Mouse (Mus musculus): Measurements from ENCODE around the gene AC129217.1. TPM values are rescaled to one million over a fixed set of nuclear protein-coding genes. Genes with fewer than 3 reads are reported as not detected.
A peak's percentile ranks its signal among the peaks of the same experiment; 100 is the strongest.
"Not testable (repeated sequence)": the region's sequence is repeated elsewhere in the genome, so short reads cannot be mapped to it uniquely, and the experiment has no call there.

AC129217.1 gene
- polyA plus RNA-seq, 1 experiment from 2014 or later = 3.3 TPM

DNA sequence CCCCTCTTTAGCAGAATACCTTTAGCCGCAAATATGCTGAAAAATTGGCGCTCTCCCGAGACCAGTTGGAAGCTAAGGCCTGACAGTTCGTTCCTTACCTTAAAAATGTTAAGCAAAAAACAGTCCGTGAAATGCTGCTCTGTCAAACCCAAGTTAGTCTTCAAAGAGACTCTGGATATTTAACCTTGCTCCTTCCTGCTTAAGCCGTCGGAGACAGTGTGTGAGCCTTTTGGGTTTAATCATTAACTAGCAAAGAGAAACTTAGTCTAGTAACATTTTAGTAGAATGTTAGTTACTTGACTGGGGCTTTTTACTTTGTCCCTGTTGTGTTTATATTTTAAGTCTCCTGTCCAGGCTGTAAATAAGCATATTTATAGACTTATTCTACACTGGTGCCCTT is 8.4 kb upstream of the AC129217.1 start:
- in situ Hi-C loops (cut with MboI; ENCODE audit: low pct_unique_long_range_greater_than_20kb) = no loop called here

DNA sequence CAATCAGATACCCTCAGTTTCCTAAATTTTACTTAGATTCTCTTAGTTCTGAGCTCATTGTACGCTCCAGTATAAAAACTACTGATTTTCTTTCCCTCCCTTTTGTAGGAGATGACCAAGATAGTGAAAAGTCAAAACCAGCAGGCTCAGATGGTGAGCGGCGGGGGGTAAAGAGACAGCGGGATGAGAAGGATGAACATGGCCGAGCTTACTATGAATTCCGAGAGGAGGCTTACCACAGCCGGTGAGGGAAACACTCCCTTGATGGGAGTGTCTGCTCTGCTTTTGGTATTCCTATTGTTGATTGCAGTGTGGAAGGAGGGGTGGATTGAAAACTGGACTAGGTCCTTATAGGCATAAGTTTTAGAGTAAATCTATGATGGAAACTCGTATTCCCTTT is 6.9 kb upstream of the AC129217.1 start:
- no peak for ATAC-seq
- POLR2A ChIA-PET = interaction anchor here (0.6 kb wide), 1 partner anchor 10 kb away, joined by 9 read pairs; no protein-coding TSS in a partner anchor
- H3K27me3 ChIP-seq = no peaks in the 10 kb centered on the region
- CTCF ChIA-PET = no interaction called here
- no peak for DNase-seq (ENCODE audit: low read depth, low spot score)
- in situ Hi-C loops (cut with MboI; ENCODE audit: low pct_unique_long_range_greater_than_20kb) = no loop called here
- TF ChIP-seq CTCF (IDR thresholded peaks at IDR 0.05) = no peak

More for the DNA sequence above, 8.4 kb upstream of the AC129217.1 start:
- ChIA-PET POLR2A (interaction anchor here (0.6 to 1.6 kb wide), 3 partner anchors 63 to 1616 kb away, joined by 3 to 12 read pairs (median 3); no protein-coding TSS in a partner anchor), CTCF (no interaction called here)
- DNase-seq (ENCODE audit: low read depth, low spot score) = no peak
- ATAC-seq = no peak
- H3K27me3 ChIP-seq = no peaks in the 10 kb centered on the region
- TF ChIP-seq CTCF (IDR thresholded peaks at IDR 0.05) = no peak

DNA sequence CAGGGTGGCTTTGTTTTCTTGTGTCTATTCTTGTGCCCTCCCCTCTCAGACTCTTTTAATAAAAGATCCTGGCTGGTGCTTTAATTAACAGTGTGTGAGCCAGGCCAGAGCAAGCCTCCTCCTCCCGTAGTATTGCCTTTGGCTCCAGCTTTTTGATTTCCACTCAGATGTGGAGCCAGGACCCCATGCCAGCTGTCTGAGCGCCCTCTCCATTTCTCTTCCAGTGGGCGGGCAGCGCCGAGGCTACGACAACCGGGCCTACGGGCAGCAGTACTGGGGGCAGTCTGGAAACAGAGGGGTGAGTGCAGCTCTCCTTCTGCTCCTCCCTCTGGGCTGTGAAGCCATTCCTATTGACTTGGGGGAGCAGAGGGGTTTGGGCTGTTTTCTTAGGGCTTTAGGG is 1.1 kb downstream of the AC129217.1 start:
- POLR2A ChIA-PET = interaction anchor here (0.8 kb wide), 1 partner anchor 49 kb away, joined by 3 read pairs; no protein-coding TSS in a partner anchor
- no peak for ATAC-seq
- CTCF ChIA-PET = interaction anchor here (1.2 to 1.5 kb wide), 2 partner anchors 15 to 28 kb away, joined by 3 to 4 read pairs; no protein-coding TSS in a partner anchor
- TF ChIP-seq CTCF (IDR thresholded peaks at IDR 0.05) = no peak
- in situ Hi-C loops (cut with MboI; ENCODE audit: low pct_unique_long_range_greater_than_20kb) = loop anchor here (25.0 kb wide), 1 partner anchor 1057 kb away; the partner anchor contains the start of gene Incenp
- H3K27me3 ChIP-seq = no peaks in the 10 kb centered on the region
- DNase-seq (ENCODE audit: low read depth, low spot score) = no peak

DNA sequence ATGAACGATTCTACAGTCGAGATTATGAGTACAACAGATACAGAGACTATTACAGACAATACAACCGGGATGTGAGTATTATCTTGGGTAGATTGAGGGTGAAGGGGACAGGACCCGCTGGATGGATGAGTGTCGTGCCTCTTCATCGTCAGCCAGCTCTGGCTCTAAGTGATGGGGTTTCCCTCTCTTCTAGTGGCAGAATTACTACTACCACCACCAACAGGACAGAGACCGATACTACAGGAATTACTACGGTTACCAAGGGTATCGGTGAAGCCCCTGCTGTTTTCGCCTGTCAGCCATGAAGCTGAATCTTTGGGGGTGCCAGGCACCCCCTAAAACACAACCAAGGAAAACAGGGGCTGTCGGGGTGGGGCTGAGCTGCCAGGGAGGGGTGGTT is 1.7 kb downstream of the AC129217.1 start:
- ChIA-PET CTCF (interaction anchor here (1.2 to 1.5 kb wide), 2 partner anchors 15 to 28 kb away, joined by 3 to 4 read pairs; no protein-coding TSS in a partner anchor), POLR2A (interaction anchor here (0.8 kb wide), 1 partner anchor 48 kb away, joined by 3 read pairs; no protein-coding TSS in a partner anchor)
- in situ Hi-C loops (cut with MboI; ENCODE audit: low pct_unique_long_range_greater_than_20kb) = loop anchor here (25.0 kb wide), 1 partner anchor 1056 kb away; the partner anchor contains the start of gene Incenp
- DNase-seq (ENCODE audit: low read depth, low spot score) (no peak), ATAC-seq (no peak)
- TF ChIP-seq CTCF (IDR thresholded peaks at IDR 0.05) = peak; percentile 23
- H3K27me3 ChIP-seq = no peaks in the 10 kb centered on the region

DNA sequence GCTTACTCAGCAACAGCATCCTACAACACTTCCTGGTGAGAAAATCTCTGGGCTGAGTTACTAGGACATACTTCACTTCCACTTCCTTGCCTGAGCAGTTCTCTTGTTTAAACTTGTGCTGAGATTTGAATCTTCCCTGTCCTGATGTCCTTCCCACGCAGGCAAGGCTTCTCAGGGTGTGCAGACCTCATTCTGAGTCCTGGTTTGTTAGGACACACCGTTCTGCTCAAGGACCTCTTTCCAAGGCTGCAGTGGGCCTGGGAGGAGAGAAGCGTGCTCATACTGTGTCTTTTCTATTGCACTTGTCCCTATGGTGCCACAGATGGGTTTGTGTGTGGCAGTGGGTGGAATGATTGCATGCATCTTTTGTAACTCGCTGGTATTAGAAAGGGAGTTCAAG is 3.4 kb downstream of the AC129217.1 start:
- CTCF ChIA-PET = no interaction called here
- TF ChIP-seq CTCF (IDR thresholded peaks at IDR 0.05) = no peak
- no peak for ATAC-seq
- no peaks in the 10 kb centered on the region for H3K27me3 ChIP-seq
- in situ Hi-C loops (cut with MboI; ENCODE audit: low pct_unique_long_range_greater_than_20kb) = loop anchor here (25.0 kb wide), 1 partner anchor 1054 kb away; the partner anchor contains the start of gene Incenp
- POLR2A ChIA-PET = interaction anchor here (0.6 kb wide), 1 partner anchor 109 kb away, joined by 3 read pairs; no protein-coding TSS in a partner anchor
- no peak for DNase-seq (ENCODE audit: low read depth, low spot score)

DNA sequence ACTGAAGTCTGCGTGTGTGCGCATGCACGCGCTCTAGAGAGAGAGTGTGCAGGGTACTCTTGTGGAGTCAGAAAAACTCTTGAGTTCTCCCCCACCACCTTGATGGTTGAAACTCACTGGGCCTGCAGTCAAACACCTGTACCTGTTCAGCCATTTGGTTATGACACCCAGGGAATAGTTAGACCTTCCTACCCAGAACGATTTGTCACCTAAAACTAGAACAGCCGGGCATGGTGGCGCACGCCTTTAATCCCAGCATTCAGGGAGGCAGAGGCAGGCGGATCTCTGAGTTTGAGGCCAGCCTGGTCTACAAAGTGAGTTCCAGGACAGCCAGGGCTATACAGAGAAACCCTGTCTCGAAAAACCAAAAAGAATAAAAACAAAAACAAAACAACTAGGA is 6.8 kb downstream of the AC129217.1 start:
- ChIA-PET CTCF (interaction anchor here (1.5 kb wide), 1 partner anchor 9 kb away, joined by 4 read pairs; no protein-coding TSS in a partner anchor), POLR2A (interaction anchor here (1.3 kb wide), 1 partner anchor 16 kb away, joined by 3 read pairs; the partner anchor contains the start of gene Hnrnpul2)
- ATAC-seq; H3K27me3 ChIP-seq; DNase-seq (ENCODE audit: low read depth, low spot score): not testable (repeated sequence)
- in situ Hi-C loops (cut with MboI; ENCODE audit: low pct_unique_long_range_greater_than_20kb) = loop anchor here (25.0 kb wide), 1 partner anchor 1051 kb away; the partner anchor contains the start of gene Incenp

DNA sequence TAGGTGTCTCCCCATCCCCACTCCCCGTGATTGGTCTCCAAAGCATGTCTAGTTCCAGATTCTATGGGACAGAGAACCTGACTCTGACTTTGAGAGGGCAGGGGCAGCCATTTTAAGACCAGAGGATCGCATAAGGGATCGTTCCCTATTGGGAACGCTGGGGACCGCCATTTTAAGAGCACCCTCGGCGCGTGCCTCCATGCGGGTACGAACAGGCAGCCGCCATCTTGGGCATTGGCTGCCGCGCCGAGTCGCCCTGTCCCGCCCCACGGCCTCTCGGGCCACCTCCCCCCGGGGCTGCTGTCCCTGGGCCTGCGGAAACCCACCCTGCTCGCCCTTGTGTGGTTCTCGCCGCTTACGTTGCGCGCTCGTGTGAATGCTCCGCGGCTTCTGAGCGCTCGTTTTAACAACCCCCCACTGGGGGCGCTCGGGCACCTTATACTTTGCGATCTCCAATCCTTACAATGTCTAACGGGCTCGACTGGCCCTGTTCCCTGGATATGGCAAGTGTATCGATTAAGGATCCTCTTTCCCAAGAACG is 7.7 kb downstream of the AC129217.1 start, which contains the start of gene Bscl2:
Gene Bscl2 (plus strand): TSS at position 217 of the 541 bp plus-strand sequence.
- in situ Hi-C loops (cut with MboI; ENCODE audit: low pct_unique_long_range_greater_than_20kb) = loop anchor here (25.0 kb wide), 1 partner anchor 1050 kb away; the partner anchor contains the start of gene Incenp
- H3K27me3 ChIP-seq = no peaks in the 10 kb centered on the region
- ATAC-seq = peak; percentile 51
- POLR2A ChIA-PET = interaction anchor here (0.7 kb wide), 1 partner anchor 146 kb away, joined by 3 read pairs; no protein-coding TSS in a partner anchor
- TF ChIP-seq CTCF (IDR thresholded peaks at IDR 0.05) = peak; percentile 77
- no peak for DNase-seq (ENCODE audit: low read depth, low spot score)
- CTCF ChIA-PET = no interaction called here

DNA sequence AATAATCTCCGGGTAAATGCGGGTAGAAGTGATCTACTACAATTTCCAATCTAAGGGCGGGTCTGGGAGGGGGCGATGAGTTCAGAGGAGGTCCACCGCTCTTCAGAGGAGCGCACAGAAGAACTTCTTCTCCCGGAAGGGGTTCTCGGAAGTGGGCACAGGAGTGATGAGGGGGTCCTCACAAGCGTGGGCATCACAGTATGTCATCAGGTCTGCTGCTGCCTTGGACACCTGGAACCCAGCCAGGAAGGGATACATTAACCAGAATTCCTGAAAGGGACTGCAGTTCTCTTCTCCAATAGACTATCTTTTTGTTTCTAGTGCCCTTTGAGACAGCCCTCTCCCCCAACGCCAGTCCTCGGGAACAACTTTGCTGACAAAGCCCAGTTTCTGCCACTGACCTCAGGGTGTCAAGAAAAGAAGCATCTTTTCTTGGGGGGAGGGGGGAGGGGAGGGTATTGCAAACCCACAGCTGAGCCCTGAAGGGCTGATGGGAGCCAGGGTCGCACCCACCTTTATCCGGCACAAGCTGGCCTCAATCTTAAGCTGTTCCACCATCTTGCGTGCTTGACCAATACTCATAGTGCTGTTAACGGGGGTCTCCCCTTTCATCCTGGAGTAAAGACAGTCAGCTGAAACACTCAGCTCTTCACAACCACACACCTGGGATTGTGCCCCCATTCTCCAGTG is 8.6 kb downstream of the AC129217.1 start:
- CTCF ChIA-PET = interaction anchor here (1.1 to 1.2 kb wide), 2 partner anchors 9 to 73 kb away, joined by 3 to 4 read pairs; partner anchors contain the start of gene AC129217.1
- no peak for TF ChIP-seq CTCF (IDR thresholded peaks at IDR 0.05)
- no peaks in the 10 kb centered on the region for H3K27me3 ChIP-seq
- ATAC-seq (no peak), DNase-seq (ENCODE audit: low read depth, low spot score) (no peak)
- in situ Hi-C loops (cut with MboI; ENCODE audit: low pct_unique_long_range_greater_than_20kb) = loop anchor here (25.0 kb wide), 1 partner anchor 1049 kb away; the partner anchor contains the start of gene Incenp
- POLR2A ChIA-PET = interaction anchor here (0.7 to 1.5 kb wide), 4 partner anchors 9 to 145 kb away, joined by 3 to 5 read pairs (median 4); partner anchors contain the start of genes AC129217.1, Hnrnpul2 and Ttc9c

DNA sequence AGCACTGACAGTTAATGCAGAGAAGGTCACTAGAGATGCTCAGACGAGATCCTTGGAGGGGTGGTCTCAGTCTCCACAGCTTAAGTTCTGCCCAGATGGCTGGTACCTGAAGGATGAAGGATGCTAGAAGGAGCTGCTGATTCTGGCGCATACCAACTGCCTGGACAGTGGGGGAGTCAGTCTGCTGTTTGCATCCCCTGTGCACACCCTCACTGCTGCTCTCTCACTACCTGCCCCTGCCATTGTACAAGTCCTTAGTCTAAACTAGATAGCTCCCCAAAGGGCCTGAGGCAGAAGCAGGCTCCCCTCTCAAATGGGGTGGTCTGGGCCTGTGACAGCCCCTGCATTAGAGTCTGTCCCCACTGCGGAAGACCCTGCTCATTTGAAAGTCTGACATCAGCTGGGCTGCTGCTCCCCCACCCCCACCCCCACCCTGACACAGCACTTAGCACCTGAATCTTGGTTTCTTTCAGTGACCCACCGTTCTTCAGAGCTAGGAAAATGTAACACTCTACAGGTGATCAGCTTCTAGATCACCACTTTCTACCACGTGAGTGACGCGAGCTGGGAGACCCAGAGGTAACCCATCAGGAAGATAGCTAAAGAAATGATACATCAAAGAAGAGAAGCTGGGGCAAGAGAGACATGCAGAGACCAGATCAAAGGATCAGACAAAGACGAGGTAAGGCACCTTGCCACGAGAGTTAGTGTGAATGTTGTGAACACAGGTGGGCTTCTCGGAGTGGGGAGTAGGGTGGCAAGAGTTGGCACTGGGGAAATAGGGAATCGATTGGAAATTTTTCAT is 9.7 kb downstream of the AC129217.1 start, which contains the start of gene Gng3:
Gene Gng3 (minus strand): TSS at position 92 of the 805 bp plus-strand sequence.
- no peaks in the 10 kb centered on the region for H3K27me3 ChIP-seq
- no peak for ATAC-seq
- CTCF ChIA-PET = interaction anchor here (0.9 to 1.3 kb wide), 4 partner anchors 10 to 72 kb away, joined by 3 to 4 read pairs (median 4); partner anchors contain the start of gene AC129217.1
- TF ChIP-seq CTCF (IDR thresholded peaks at IDR 0.05) = no peak
- DNase-seq (ENCODE audit: low read depth, low spot score) = no peak
- POLR2A ChIA-PET = interaction anchor here (1.3 to 1.5 kb wide), 2 partner anchors 10 to 20 kb away, joined by 5 read pairs; partner anchors contain the start of genes AC129217.1, Hnrnpul2 and Ttc9c
- in situ Hi-C loops (cut with MboI; ENCODE audit: low pct_unique_long_range_greater_than_20kb) = loop anchor here (25.0 kb wide), 1 partner anchor 1048 kb away; the partner anchor contains the start of gene Incenp
